Mouse (Mus musculus): ENCODE measurements around the gene Zbtb42.

Zbtb42 gene

DNA sequence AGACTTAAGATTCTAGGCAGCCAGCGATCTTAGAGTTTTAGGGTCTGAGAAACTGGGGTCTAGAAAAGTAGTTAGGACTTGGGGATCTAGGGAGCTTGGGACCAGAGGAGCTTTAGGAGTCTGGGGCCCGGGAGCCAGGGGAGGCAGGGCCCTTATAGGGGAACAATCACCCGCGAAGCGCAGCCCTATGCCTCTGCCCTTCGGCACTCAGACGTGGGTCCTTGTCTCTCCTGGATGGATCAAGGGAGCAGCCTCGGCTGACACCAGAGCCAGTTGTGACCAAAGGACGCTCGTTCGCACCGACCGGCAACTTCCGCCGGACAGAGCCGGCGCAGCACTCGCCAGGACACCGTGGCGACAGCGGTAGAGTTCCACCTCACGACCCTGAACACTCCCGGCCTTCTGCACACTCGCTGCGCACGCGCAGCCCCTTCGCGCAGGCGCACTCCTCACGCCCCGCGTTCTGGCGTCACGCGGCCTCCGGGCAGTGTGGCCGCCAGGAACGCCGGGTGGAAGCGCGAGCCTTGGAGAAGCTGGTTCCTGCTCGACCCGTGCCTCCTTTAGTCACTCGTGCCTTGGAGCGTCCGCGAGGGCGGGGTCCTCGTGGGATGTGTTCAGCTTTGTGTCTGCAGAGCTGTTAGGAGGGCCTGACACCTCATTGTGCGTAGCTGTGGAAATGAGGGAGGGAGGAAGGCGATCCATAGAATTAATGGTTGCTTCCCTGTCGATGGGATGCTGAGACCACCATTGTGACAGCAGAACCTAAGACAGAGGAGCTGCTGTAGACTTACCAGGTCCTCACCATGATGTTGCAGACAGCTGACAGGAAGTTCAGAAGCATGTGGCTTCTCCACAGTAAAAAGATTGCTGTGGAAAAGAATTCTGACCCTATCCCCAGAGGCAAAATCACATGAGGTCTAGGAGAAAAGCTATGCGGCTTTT is 14.8 kb downstream of the Zbtb42 start:
- peak; percentile 88 for DNase-seq (ENCODE audit: low spot score)

DNA sequence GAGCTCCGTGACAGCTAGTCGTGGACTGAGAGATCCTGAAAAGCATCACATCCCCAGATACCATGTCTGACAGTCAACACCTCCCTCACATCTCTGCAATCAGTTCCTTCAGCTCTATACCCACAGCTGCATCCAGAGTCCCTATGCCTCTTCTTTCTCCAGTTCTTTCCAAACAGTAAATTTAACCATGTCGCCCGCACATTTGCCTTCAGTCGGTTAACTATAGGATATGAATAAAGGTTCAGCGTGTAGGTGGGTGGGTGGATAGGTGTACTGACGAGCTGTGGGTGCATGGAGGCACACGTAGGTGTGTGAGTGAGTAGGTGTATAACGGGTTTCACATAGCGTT is 15.5 kb downstream of the Zbtb42 start:
- DNase-seq (ENCODE audit: low spot score): no peak

DNA sequence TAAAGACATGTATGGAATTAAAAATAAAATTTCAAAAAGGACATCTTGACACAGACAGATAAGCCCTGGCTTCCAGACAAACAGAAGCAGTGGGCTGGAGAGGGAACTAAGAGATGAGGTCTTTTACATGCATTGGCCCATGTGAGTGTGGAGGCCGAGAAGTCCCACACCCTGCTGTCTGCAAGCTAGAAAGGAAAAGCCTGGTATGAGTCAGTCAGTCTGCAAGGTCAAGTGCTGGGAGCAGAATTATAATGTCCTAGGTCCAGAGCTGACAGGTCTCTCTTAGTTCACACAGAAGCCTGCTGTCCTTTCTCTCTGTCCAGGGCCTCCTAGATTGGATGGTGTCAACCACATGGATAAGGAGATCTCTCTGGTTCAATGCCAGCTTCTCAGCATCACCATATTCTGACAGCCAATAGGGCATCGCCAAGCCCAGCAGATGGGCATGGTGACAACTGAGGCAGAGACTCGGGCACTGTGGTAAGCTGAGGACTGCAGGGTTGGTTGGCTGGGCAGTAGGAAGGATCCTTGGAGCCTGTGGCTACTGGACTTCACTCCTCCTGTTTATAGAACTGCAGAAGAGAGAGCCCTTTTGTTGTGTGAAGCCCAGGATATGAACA is 18.3 kb downstream of the Zbtb42 start:
- DNase-seq (ENCODE audit: low spot score): no peak

DNA sequence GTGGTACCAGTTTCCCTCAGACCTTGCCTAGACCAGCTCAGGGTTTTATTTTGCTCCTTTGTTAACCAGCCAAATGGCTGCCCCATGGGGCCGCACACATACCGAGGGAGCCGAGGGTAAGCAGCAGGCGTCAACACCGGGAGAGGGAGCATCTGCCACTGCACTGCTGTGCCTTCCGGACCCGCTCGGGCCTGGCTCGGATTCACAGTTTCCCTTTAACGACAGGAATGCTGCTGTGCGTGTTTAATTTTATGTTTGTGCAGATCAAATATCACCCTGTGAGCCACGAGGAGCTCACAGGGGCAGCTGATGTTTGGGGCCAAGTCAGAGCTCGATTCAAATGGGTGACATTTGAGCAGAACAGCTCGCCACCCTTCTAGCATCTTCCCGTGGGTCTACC is 21.9 kb downstream of the Zbtb42 start:
- no peak for DNase-seq (ENCODE audit: low spot score)

DNA sequence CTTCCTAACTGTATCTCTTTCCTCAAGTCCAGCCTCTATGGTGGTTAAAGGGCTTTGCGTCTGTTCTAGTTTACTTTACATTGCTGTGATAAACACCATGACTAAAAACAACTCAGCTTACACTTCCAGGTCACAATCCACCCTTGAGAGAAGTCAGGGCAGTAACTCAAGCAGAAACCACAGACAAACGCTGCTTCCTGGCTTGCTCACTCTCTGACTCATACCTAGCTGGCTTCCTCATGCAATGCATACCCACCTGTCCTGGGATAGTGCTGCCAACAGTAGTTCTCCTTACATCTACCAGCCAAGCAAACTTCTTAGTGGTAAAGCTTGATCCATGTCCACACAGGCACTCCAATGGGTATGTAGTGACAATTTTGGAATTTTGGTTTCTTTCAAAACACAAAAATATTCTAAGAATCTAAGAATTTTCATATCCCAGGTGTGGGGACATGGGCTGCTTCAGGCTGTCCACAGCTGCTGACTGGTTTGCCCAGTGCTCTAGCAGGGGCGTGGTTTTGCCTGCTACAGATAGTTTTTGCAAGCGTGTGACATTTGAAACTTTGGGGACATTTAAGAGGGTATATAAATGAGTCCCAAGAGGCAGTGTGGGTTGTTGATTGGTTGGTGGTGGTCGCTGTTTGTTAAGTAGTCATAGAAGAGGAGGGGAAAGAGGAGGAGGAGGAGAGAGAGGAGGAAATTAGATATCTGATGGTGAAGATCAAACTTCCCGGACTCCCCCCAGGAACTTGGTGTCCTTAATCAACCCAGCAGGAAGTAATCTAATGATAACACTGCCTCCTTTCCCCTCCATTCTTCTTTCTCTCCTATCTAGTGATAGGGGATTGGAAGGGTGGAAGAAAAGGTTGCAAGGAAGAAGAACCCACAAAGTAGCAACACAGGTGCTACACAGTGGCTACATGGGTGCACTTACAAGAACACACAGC is 24.0 kb downstream of the Zbtb42 start:
- no peak for DNase-seq (ENCODE audit: low spot score)

DNA sequence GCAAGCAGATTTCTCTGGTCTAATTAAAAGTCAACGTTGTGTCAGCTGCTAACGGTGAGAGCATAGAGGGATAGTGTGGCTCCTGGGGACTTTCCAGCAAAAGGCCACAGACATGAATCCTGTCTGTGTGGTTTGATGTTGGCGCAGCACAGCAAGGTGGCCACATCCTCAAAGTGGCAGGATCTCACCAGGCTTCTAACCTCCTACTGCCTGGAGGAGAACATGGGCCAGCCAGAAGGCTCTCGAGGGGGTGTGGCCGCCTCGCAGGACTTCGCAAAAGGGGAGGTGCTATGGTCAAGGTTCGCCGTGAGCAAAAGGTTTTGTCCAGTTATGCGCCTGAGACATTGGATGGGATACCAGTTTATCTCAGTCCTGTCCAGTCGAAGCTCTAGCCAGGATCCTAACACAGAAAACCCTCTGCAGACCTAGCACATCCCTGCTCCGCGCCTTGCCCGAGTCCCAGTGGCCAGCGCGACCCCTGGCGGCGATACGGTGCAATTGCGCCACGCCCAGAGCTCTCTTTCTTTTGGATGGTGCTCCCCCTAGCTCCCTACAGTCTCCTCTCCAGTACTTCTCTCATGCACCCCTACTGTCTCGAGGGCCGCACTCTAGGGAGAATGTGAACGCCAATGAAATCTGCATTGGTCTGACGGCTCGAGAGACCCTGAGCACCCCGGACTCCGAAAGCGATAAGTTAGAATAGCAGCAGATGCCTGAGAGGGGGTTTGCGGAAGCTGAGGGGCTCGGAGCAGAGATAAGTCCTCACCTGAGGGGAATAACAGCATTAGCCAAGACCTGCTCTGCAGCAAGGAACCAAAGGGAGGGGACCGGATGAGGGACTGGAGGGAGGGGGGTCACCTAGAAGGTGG is 28.3 kb downstream of the Zbtb42 start:
- DNase-seq (ENCODE audit: low spot score): peak; percentile 75

DNA sequence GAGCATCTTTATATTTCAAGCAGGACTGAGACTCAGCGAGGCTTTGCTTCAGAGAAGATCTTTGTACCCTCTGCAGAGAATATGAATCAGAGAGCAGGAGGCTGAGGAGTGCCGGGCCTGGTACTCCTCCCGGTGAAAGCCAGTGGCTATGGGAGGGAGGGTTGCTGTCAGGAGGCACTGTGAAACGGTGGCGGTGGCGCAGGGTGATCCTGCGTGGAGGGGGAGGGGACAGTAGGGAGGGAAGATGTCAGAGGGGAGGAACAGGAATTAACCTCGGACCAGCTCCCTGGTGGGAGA is 28.9 kb downstream of the Zbtb42 start:
- DNase-seq (ENCODE audit: low spot score): no peak

DNA sequence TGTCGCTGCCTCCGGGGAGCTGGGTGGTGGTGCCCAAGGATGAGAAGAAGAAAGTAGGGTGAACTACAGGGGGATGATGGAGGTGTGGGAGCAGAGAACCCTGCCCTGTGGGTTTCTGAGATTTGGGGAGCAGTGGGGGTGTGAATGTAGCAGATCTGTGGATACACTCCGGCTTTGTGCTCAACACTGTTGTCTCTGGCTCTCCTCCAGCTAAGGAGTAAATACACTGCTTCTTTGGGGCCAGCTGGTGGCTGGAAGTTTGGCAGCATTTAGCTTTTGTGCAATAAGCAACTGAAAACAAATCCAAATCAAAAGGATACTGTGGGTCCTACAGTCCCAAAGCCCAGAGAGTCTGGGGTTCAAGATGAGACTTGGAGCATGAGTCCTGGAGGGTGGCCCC is 35.4 kb downstream of the Zbtb42 start:
- no peak for DNase-seq (ENCODE audit: low spot score)

DNA sequence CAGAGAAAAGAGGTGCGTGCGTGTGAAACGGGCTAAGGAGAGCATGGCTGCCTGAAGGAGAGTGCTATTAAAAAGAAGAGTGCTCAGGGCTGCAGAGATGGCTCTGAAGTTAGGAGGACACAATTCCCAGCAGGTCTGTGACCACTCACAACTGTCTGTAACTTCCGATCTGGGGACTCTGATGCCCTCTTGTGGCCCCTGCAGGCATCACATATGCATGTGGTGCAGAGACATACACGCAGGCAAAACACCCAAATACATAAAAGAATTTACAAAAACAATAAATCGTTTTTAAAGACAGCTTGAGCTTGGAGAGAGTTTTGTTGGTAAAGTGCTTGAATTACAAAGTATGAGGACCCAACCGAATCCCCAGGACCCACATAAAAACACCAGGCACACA is 38.5 kb downstream of the Zbtb42 start:
- peak; percentile 42 for DNase-seq (ENCODE audit: low spot score)

DNA sequence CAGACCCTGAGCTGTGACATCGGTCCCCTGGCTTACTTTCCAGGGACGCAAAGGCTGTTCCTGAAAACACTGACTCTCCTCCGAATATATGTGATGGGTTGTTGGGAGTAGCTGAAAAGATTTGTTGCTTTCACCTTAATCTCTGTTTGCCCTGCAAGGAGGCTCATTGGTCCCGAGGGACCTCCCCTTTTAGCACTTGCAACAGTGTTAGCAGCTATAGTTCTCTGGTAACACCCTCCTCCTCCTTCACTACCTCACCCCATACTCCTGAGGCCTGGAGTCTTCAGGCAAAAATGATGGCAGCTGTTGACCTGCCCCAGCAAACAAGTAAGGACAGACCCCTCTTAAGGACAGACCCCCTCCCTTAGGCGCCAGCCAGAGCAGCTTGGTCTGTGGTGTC is 40.4 kb downstream of the Zbtb42 start:
- DNase-seq (ENCODE audit: low spot score): no peak

DNA sequence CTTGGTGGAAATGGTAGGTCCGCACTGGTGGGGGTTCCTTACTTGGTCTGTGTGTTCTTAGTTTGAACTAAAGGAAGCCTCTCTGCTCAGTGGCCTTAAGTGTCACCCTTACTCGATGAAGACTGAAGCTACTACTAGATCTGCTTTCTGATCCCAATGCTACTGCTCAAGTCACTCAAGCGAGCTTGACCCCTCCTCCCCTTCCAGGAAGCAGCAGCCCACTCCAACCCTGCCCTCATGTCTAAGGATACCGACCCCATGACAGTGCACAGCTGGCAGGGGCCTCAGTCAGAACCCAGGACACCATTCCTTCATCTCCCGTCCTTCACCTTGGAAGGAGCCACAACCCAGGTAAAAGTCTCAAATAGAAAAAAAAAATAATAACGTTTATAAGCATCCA is 41.6 kb downstream of the Zbtb42 start, which contains the start of gene Cep170b:
Gene Cep170b, plus strand, starts transcription at position 240 of the 400 bp plus-strand sequence.
- no peak for DNase-seq (ENCODE audit: low spot score)

DNA sequence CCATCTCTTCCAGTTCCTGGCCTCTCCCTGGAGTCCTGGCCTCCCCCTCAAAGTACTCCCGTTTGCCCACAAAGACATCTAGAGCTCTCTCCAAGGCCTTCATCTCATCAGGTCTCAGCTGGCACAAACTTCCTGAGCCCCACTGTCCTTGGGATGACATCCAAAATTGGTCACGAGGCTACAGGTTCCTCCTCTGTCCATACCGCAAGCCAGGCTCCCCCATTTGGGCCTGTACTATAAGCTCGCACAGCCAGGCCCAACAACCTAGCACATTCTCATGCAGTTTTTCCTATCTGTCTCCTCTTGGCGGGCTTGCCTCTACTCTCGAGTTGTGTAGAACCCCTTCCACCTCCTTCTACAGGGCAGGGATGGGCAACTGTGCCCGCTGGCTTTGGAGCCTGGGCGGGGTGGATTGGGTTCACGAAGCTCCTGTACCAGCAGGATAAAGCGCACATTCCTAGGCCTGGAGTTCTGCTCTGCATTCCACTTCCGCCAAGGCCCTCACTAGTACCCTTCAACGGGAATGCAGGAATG is 42.3 kb downstream of the Zbtb42 start:
- DNase-seq (ENCODE audit: low spot score): no peak

DNA sequence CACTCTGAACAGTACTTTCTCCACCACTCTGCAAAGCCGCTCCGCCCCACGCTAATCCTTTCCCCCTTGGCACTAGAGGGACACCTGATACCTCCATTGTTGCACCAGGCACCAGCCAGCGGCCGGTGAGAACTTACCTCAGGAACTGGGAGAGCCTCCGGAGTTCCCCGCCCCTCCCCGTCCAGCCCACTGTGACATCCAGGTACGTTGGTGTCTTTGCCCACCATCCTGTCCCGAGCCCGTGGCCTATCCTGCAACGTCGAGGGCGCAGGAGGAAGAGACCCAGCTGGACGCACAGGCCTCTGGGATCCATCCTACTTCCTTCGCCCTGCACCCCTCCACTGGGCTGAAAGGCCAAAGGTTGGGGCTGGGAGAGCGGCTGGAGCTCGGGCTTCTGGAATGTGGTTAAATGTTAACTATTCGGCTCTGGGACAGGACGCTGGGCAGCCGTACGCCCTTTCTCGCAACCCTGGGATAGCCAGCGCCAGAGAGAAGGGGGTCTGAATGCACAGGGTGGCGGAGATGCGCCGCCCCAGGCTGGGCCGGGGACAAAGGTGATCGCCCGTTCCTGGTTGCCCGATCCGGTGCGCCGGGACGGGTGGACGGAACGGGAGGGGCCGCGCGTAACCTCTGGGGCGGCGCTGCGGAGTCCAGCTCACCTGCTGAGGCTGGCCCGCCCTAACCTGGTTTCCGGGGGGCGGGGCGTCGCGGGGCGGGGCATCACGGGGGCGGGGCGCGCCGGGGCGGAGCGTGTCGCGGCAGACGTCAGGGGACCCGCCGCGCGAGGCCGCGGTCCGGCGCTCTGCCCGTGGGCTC is 43.0 kb downstream of the Zbtb42 start:
- DNase-seq (ENCODE audit: low spot score): peak; percentile 37

DNA sequence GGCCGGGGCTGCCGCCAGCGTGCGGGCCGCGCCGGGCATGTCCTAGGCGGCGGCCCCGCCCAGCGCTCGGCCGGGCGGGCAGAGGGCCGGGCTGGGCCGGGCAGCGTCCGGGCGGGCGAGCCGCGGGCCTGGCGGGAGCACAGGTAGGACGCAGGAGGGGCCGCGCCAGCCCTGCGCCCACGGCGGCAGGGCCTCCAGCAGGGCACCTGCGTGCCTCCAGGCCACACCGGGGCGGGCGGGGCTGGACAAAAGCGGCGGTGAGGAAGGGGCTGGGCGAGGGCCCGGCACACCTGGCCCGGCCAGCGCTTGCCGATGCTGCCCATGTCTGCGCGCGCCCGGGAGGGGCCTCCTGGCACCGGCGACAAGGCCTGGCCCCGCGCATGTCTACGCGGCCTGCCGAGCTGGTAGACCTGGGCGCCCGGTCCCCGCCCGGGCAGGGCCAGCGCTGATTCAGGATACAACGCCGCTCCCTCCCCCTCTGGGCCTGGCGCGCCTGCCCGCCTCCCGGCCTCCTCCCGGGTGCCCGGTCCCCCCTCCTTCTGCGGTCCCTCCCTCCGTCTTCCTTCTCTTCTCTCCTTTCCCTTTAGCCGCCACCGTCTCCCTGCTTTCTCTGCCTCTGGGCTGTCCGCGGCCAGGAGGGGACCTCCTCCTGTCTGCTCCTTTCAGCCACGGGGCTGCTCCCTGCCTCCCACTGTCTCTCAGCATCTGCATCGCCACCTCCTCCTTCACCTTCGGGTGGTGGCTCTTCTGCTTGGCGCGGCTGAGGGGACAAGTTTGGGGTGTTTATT is 43.8 kb downstream of the Zbtb42 start:
- DNase-seq (ENCODE audit: low spot score): no peak

DNA sequence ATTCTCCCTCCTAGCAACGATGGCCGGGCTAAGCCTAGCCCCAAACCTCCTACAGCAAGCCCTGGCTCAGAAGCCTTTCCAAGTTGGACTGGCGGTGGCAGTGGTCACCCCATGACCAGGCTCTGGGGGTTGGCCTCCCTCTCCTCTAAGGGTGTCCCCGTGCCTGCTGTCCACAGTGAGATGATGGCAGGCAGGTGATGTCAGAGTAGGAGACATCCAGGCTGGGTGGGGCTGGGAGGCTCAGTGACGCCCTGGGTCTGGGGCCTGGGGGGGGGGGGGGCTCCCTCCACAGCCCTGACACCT is 44.4 kb downstream of the Zbtb42 start:
- DNase-seq (ENCODE audit: low spot score): no peak

DNA sequence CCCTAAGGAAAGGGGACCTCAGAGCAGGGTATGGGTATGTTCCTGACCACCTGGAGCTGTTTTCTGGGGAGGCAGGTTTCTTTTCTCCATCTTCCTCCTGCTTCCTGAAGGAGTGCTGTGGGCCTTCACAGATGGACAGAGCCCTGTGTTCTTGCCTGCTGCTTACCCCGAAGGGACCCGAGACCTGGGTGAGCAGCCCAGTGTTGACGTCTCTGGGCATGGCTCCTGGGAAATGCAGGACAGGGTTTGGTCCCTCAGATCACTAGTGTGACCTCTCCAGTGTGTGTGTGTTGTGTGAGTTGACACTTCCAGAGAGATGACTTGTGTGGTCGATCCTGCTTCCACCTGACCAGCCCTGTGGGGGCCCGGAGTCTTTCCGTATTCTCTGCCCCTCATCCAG is 44.8 kb downstream of the Zbtb42 start:
- DNase-seq (ENCODE audit: low spot score): no peak

DNA sequence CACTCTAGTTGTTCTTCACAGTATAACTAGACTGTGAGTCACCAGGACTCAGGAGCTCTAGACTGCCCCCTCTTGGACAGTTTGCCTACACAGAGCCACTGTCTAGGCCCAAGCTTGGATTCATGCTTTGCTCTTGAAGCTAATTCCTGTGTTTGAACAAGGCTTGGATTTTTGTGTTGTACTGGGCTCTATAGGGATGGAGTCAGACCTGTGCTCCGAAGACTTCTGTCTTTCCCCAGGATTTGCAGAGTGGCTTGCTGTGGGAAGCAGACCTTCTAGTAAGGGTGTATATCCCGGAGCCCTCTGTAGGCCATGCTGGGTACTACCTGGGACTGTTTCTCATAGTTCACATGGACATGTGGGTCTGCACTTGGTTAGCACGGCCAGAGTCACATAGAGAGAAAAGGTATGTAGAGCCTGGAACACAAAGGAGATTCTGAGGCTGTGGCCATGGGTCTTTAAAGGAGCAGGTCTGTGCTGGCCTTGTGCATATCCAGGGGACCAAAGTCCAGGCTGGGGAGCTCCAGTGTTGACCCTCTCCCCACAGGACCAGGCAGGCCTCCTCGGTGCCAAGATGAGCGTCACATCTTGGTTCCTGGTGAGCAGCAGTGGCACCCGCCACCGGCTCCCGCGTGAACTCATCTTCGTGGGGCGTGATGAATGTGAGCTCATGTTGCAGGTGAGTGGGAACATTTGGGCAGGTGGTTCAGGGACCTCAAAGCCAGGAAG is 45.6 kb downstream of the Zbtb42 start:
- DNase-seq (ENCODE audit: low spot score): peak; percentile 58

DNA sequence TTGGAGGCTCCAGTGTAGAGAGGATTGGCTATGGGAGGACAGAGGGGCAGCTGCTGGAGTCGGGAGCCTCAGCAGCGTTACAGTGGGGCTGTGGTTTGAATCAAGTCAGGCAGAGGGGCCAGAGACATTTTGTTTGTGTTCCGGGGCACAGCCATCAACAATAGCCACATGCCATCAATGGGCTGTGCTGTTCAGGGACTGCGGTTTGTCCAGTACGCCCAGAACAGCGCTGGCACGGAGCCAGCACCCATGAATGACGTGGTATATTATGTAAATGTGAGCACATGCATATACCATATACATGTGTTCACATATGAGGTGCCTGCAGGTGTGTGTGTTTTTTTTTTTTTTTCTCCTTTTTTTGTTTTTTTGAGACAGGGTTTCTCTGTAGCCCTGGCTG is 49.2 kb downstream of the Zbtb42 start:
- DNase-seq (ENCODE audit: low spot score): no peak

DNA sequence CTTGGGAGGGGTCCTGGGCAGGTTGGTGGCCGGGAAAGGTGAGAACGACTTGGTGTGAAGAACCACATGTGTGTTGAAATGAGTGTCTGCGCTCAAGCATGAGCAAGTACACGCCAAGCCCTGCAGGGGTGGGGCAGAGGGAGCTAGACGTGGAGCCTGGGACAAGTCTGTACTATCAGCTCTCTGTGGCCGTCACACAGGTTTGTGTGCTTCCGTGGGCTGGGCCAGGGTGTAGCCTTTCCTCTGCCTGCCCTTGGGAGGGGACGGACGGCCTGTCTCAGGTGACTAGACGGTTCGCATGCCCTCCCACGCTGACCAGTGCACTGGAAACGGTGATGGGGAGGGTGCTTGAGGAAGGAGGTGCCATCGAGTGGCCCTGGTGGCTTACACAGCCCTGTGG is 52.2 kb downstream of the Zbtb42 start:
- no peak for DNase-seq (ENCODE audit: low spot score)

Measured in T-cell, adult 2 months (primary cell).